Mouse (Mus musculus) embryonic facial prominence, embryonic 15.5 days (tissue): ENCODE data around the gene Arhgap30. TPM values are rescaled to one million over a fixed set of nuclear protein-coding genes. Genes with fewer than 3 reads are reported as not detected.

Experiments used
- ATAC-seq: fragments of 200-750 bp; cut with Nextera tagmentation; 2 replicates; pipeline ENCODE4 v1.8.0; 2017; ENCODE audit warnings: low read depth, moderate TSS enrichment; ENCODE audit not compliant: insufficient number of reproducible peaks, low FRiP score, low TSS enrichment
- H3K27ac ChIP-seq: fragments of 300-500 bp; sonication (generic); replicated peaks from 2 replicates; pipeline ENCODE4 v1.5.1; 2015; ENCODE audit warnings: mild to moderate bottlenecking, inconsistent platforms
- H3K27me3 ChIP-seq: fragments of 300-500 bp; sonication (generic); 2 replicates; pipeline ENCODE4 v1.6.1; 2015; ENCODE audit warnings: inconsistent platforms
- H3K36me3 ChIP-seq: fragments of 300-500 bp; sonication (generic); 2 replicates; pipeline ENCODE4 v1.6.1; 2015; ENCODE audit warnings: mild to moderate bottlenecking, inconsistent platforms
- H3K4me1 ChIP-seq: fragments of 300-500 bp; sonication (generic); 2 replicates; pipeline ENCODE4 v1.6.1; 2015; ENCODE audit warnings: inconsistent platforms
- H3K4me2 ChIP-seq: fragments of 300-500 bp; sonication (generic); replicated peaks from 2 replicates; pipeline ENCODE4 v1.6.1; 2015; ENCODE audit warnings: mild to moderate bottlenecking, inconsistent platforms
- H3K4me3 ChIP-seq: fragments of 300-500 bp; sonication (generic); replicated peaks from 2 replicates; pipeline ENCODE4 v1.5.1; 2015; ENCODE audit warnings: mild to moderate bottlenecking, inconsistent platforms
- H3K9ac ChIP-seq: fragments of 300-500 bp; sonication (generic); 2 replicates; pipeline ENCODE4 v1.6.1; 2015; ENCODE audit warnings: inconsistent platforms
- H3K9me3 ChIP-seq: fragments of 300-500 bp; sonication (generic); replicated peaks from 2 replicates; pipeline ENCODE4 v1.6.1; 2016; ENCODE audit warnings: inconsistent platforms
- WGBS: fragments of 180-500 bp; shearing (Covaris S2); methylation state at CpG from one replicate; pipeline ENCODE4 v1.1.7; 2015; 5-methylcytosine and 5-hydroxymethylcytosine counted together
- polyA plus RNA-seq: library from polyadenylated mRNA; unstranded; fragments of >200 nt; fragmentation: Nextera tagmentation; extraction: Ambion mirVana; gene quantifications from 2 replicates; pipeline ENCODE4 v1.2.1, GENCODE M21; 2015

The Arhgap30 gene
- polyA plus RNA-seq, 1 experiment from 2014 or later: 2.6 TPM

DNA sequence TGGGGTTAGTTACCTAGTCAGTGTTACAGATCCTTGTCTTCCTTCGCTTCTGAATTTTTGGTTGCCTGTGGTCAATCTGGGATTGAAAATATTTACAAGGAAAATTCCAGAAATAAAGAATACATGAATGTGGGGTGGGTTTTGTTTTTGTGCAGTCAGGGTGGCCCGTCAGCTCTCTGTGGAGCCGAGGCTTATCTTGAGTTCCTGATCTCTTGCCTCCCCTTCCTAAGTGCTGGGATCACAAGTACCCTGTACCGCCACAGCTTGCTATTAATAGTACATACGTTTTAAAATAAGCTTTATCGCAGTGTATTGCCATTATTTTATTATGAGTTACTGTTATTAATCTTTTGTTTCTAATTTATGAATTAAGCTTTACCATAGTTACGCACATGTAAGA, 58.1 kb downstream of the Arhgap30 start:
- Histone ChIP-seq H3K27me3 (no peaks in the 10 kb centered on the region), H3K4me3 (no peak overlapping the region), H3K4me1 (no peaks in the 10 kb centered on the region), H3K4me2 (no peak overlapping the region), H3K27ac (no peak overlapping the region), H3K9ac (no peak overlapping the region), H3K36me3 (no peaks in the 10 kb centered on the region), H3K9me3 (no peaks in the 10 kb centered on the region)
- WGBS: 54% methylated on average over 7 of the region's 7 CpGs
- ATAC-seq: no peak

DNA sequence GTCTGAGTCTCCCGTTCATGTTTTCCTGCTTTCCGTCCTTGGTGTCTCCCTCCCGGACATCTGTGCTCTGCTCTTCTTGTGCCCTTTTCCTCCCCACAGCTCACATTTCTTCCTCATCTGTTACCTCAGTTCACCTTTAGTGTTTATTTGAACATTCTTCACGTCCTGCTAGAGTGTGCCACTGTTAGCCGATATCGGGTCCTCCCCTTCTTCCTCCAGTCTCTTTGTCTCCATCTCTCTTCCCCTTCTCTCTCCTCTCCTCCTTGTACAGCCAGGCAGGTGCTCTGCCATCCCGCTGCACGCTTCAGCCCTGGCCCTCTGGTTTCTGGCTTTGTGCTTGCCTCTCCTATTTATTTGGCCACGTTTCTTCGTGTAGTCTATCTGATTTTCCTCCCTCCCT, 58.9 kb downstream of the Arhgap30 start:
- WGBS: 64% methylated on average over 10 of the region's 10 CpGs
- no peak overlapping the region for H3K4me3 ChIP-seq
- ATAC-seq: no peak
- no peak overlapping the region for H3K9ac ChIP-seq
- H3K27me3 ChIP-seq: no peaks in the 10 kb centered on the region
- no peaks in the 10 kb centered on the region for H3K36me3 ChIP-seq
- H3K27ac ChIP-seq: no peak overlapping the region
- H3K9me3 ChIP-seq: no peaks in the 10 kb centered on the region
- H3K4me2 ChIP-seq: no peak overlapping the region
- H3K4me1 ChIP-seq: no peaks in the 10 kb centered on the region

DNA sequence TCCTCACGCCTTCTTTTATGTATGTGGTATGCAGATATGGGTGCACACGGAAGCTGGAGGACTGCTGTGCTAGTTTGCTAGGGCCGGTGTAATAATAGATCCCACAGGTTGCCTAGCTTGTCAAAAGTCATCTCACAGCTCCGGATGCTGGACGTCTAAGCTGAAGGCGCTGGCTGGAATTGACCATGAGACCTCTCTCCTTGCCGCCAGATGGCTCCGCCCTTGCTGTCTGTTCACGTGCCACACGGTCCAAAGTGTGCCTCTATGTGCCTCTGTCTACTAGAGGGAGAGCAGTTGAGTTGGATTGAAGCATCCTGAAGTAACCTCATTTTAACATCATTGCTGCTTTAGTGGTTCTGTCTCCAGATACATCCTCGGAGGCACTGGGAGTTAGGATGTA, 61.3 kb downstream of the Arhgap30 start:
- Histone ChIP-seq H3K4me1 (no peaks in the 10 kb centered on the region), H3K4me3 (no peak overlapping the region), H3K36me3 (no peaks in the 10 kb centered on the region), H3K27me3 (no peaks in the 10 kb centered on the region), H3K9me3 (no peaks in the 10 kb centered on the region), H3K4me2 (no peak overlapping the region), H3K27ac (no peak overlapping the region), H3K9ac (no peak overlapping the region)
- 87% methylated on average over 11 of the region's 11 CpGs for WGBS
- ATAC-seq: no peak

DNA sequence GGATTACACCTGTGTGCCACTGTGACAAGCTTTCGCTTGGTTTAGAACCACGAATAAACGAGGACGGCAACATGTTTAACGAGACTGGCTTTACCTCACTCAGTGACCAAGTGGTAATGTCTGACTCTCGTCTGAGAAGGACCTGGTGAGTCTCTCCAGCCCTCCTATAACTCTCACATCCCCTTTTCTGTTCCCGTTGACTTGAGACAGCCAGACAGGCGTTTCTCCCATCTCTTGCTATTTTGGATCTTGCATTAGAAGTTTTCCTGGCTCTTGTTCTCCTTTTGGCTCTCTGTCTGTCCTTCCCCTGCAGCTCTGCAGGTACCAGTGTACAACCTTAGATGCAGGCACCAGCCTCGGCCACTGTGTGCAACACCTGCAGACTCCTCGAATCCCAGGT, 62.2 kb downstream of the Arhgap30 start:
- no peak overlapping the region for H3K27ac ChIP-seq
- ATAC-seq: no peak

DNA sequence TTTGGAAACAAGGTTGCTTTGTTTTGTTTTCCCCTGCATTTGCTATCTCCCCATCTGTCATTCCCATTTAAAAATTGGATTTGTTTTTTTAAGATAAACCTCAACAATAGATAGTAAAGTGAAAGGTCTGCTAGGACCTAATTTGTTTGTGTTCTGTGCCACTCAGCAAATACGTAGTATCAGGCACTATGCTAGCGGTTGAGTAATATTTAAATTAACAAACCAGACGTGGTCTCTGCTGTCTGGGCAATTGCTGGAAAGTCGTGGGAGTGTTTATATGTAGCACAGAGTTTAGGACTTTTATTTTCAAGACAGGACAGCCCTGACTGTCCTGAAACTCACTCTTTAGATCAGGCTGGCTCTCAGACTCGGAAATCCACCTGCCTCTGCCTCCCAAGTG, 63.8 kb downstream of the Arhgap30 start:
- Histone ChIP-seq H3K27me3 (no peaks in the 10 kb centered on the region), H3K9ac (no peak overlapping the region), H3K4me1 (no peaks in the 10 kb centered on the region), H3K36me3 (no peaks in the 10 kb centered on the region), H3K27ac (no peak overlapping the region), H3K9me3 (no peaks in the 10 kb centered on the region), H3K4me2 (no peak overlapping the region), H3K4me3 (no peak overlapping the region)
- no peak for ATAC-seq
- 70% methylated on average over 5 of the region's 5 CpGs for WGBS

More for the DNA sequence above, 62.2 kb downstream of the Arhgap30 start:
- Histone ChIP-seq H3K4me3 (no peak overlapping the region), H3K9me3 (no peaks in the 10 kb centered on the region), H3K9ac (no peak overlapping the region), H3K27me3 (no peaks in the 10 kb centered on the region), H3K4me2 (no peak overlapping the region), H3K4me1 (no peaks in the 10 kb centered on the region), H3K36me3 (no peaks in the 10 kb centered on the region)
- WGBS: 78% methylated on average over 10 of the region's 10 CpGs

DNA sequence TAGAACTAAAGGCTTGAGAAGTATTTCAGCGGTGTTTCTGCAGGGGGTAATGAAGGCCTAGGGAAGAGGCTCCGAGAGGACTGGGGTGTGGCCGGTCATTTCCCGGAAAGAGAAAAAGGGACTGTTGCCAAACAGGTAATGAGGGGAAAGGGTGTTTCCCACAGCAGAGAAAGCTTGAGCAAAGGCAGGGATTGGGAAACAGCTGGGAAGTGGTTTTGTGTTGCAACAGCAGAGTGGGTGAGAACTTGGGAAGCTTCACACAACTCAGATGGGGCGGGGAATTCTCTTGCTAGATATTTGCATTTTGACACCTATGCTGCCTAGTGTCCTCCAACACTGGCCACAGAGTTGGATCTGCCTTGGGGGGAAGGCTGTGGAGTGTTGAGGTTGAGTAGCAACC, 64.2 kb downstream of the Arhgap30 start:
- ATAC-seq: no peak
- Histone ChIP-seq H3K4me2 (no peak overlapping the region), H3K9me3 (no peaks in the 10 kb centered on the region), H3K27ac (no peak overlapping the region), H3K27me3 (no peaks in the 10 kb centered on the region), H3K36me3 (no peaks in the 10 kb centered on the region), H3K4me3 (no peak overlapping the region), H3K4me1 (no peaks in the 10 kb centered on the region), H3K9ac (no peak overlapping the region)
- WGBS: 76% methylated on average over 5 of the region's 5 CpGs

DNA sequence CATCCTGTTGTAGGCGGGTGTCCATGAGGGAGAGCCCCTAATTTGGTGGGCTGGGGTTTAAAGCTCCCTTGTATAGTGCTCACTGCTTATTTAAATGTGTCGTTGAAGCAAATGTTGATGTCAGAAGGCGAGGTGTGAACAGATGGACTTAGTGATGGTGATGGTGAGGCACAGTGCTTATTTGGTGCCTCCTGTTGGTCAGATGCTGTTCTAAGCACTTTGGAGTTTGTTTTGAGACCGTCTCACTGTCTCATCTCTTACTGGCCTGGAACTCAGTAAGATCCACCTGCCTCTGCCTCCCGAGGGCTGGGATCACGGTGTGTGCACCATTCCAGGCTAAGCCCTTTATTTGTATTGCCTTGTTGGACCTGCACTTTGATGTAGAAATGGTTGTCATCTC, 66.2 kb downstream of the Arhgap30 start:
- Histone ChIP-seq H3K27ac (no peak overlapping the region), H3K36me3 (no peaks in the 10 kb centered on the region), H3K9me3 (no peaks in the 10 kb centered on the region), H3K27me3 (no peaks in the 10 kb centered on the region), H3K4me2 (no peak overlapping the region), H3K4me3 (no peak overlapping the region), H3K4me1 (peaks cover 4% of the 10 kb centered on the region; the same call in 1 of the 2 replicates), H3K9ac (no peak overlapping the region)
- 81% methylated on average over 6 of the region's 6 CpGs for WGBS
- ATAC-seq: no peak

DNA sequence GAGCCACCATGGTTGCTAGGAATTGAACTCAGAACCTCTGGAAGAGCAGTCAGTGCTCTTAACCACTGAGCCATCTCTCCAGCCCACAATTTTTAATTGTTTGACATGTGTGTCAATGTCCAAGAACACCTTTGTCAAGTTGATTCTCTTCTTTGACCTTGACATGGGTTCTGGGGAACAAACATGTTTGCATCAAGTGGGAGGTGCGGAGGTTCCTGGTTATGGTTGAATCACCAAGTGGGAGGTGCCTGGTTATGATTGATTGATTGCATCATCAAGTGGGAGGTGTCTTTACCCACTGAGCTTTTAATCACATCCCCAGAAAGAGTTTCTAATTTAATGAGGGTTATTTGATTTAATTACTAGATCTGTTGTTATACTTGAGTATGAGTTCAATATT, 68.8 kb downstream of the Arhgap30 start:
- WGBS: 83% methylated on average over 1 of the region's 1 CpGs
- H3K4me2 ChIP-seq: no peak overlapping the region
- H3K36me3 ChIP-seq: peaks cover 10% of the 10 kb centered on the region; the same call in 1 of the 2 replicates
- H3K9ac ChIP-seq: no peak overlapping the region
- no peak overlapping the region for H3K4me3 ChIP-seq
- no peak overlapping the region for H3K27ac ChIP-seq
- no peak for ATAC-seq
- no peaks in the 10 kb centered on the region for H3K9me3 ChIP-seq
- peaks cover 8% of the 10 kb centered on the region; the same call in 1 of the 2 replicates for H3K4me1 ChIP-seq
- H3K27me3 ChIP-seq: no peaks in the 10 kb centered on the region

DNA sequence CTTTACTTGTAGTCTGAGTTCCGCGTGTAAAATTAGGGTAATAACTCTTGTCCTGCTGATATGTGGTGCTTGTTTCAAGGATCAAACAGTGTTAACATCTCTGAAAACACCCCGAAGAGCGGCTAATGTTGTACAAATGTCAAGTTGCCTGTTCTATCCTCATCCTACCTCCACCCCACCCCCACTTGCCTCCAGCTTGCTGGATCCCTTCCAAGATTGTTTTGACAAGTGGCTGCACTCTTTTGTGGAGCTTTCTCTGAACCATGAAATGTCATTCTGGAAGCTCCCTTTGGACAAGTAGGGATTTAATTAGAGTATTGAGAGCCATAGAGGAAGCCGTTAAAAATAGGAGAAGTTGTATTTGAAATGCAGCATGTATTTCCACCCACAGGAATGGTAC, 71.0 kb downstream of the Arhgap30 start:
- 34% methylated on average over 5 of the region's 5 CpGs for WGBS
- Histone ChIP-seq H3K27ac (no peak overlapping the region), H3K4me1 (peaks cover 8% of the 10 kb centered on the region; the same call in 1 of the 2 replicates), H3K9me3 (no peaks in the 10 kb centered on the region), H3K4me2 (no peak overlapping the region), H3K4me3 (no peak overlapping the region), H3K27me3 (no peaks in the 10 kb centered on the region), H3K9ac (no peak overlapping the region), H3K36me3 (peaks cover 10% of the 10 kb centered on the region; the same call in 1 of the 2 replicates)
- ATAC-seq: no peak

Other genes starting within 250 kb of the Arhgap30 start
- gene Sdhc, start 238.4 kb upstream of the Arhgap30 start, polyA plus RNA-seq: 261 and 274 TPM in 2 replicates
- 6.8 and 8.5 TPM in 2 replicates for gene Mpz, start 238.2 kb upstream of the Arhgap30 start, polyA plus RNA-seq
- 35.8 and 38.1 TPM in 2 replicates for gene Pcp4l1, start 192.7 kb upstream of the Arhgap30 start, polyA plus RNA-seq
- 0.24 and 0.42 TPM in 2 replicates for gene Nr1i3, start 175.0 kb upstream of the Arhgap30 start, polyA plus RNA-seq
- gene Tomm40l, start 166.4 kb upstream of the Arhgap30 start, polyA plus RNA-seq: 29.5 and 30.0 TPM in 2 replicates
- gene Apoa2, start 163.9 kb upstream of the Arhgap30 start, polyA plus RNA-seq: 1.3 and 1.9 TPM in 2 replicates
- gene Fcer1g, start 154.6 kb upstream of the Arhgap30 start, polyA plus RNA-seq: 92.7 and 101 TPM in 2 replicates
- 26.0 and 26.6 TPM in 2 replicates for gene Adamts4, start 138.5 kb upstream of the Arhgap30 start, polyA plus RNA-seq
- gene Ndufs2, start 137.6 kb upstream of the Arhgap30 start, polyA plus RNA-seq: 217 and 248 TPM in 2 replicates
- 75.5 and 86.7 TPM in 2 replicates for gene B4galt3, start 118.6 kb upstream of the Arhgap30 start, polyA plus RNA-seq
- gene Ppox, start 107.8 kb upstream of the Arhgap30 start, polyA plus RNA-seq: 56.9 and 58.2 TPM in 2 replicates
- gene Usp21, start 101.0 kb upstream of the Arhgap30 start, polyA plus RNA-seq: 85.1 and 91.1 TPM in 2 replicates
- gene Ufc1, start 93.9 kb upstream of the Arhgap30 start, polyA plus RNA-seq: 107 and 112 TPM in 2 replicates
- gene Dedd, start 59.8 kb upstream of the Arhgap30 start, polyA plus RNA-seq: 53.2 and 55.1 TPM in 2 replicates
- gene Nit1, start 43.3 kb upstream of the Arhgap30 start, polyA plus RNA-seq: 41.7 and 44.7 TPM in 2 replicates
- gene Pfdn2, start 43.3 kb upstream of the Arhgap30 start, polyA plus RNA-seq: 95.9 and 105 TPM in 2 replicates
- gene Klhdc9, start 28.2 kb upstream of the Arhgap30 start, polyA plus RNA-seq: 4.5 and 9.1 TPM in 2 replicates
- gene Nectin4, start 18.9 kb upstream of the Arhgap30 start, polyA plus RNA-seq: 39.0 and 43.7 TPM in 2 replicates
- gene Usf1, start 22.4 kb downstream of the Arhgap30 start, polyA plus RNA-seq: 74.6 and 85.2 TPM in 2 replicates
- 8.1 and 11.8 TPM in 2 replicates for gene Tstd1, start 29.9 kb downstream of the Arhgap30 start, polyA plus RNA-seq
- gene F11r, start 48.6 kb downstream of the Arhgap30 start, polyA plus RNA-seq: 66.5 and 73.3 TPM in 2 replicates
- gene Alyref2, start 114.5 kb downstream of the Arhgap30 start, polyA plus RNA-seq: 16.7 and 16.8 TPM in 2 replicates
- gene Itln1, start 146.3 kb downstream of the Arhgap30 start, polyA plus RNA-seq: 0.44 and 0.60 TPM in 2 replicates
- gene Cd244a, start 170.2 kb downstream of the Arhgap30 start, polyA plus RNA-seq: 0.17 and 0.21 TPM in 2 replicates
- gene Ly9, start 218.5 kb downstream of the Arhgap30 start, polyA plus RNA-seq: 0.84 and 1.1 TPM in 2 replicates